Mouse (Mus musculus): Measurements from ENCODE around the gene Ttll11.

The Ttll11 gene

GRCm38 (mm10) chr2:35723267-35723666, 256.4 kb downstream of the Ttll11 start:
- DNase-seq (ENCODE audit: low read depth): no peak

DNA sequence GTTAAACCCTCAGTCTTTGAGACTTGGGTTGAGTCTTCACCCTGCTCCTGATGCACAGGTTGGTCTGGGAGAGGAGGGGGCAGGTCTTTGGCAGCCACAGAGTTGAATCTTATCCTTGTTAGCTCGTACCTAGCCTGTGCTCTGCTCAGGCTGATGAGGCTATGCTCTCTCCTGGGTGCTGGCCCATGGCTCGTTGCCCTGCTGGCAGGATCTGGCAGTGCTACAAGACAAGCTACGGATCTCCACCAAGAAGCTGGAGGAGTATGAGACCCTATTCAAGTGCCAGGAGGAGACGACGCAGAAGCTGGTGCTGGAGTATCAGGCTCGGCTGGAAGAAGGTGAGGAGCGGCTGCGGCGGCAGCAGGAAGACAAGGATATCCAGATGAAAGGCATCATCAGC, 256.9 kb downstream of the Ttll11 start:
- no peak for DNase-seq (ENCODE audit: low read depth)

DNA sequence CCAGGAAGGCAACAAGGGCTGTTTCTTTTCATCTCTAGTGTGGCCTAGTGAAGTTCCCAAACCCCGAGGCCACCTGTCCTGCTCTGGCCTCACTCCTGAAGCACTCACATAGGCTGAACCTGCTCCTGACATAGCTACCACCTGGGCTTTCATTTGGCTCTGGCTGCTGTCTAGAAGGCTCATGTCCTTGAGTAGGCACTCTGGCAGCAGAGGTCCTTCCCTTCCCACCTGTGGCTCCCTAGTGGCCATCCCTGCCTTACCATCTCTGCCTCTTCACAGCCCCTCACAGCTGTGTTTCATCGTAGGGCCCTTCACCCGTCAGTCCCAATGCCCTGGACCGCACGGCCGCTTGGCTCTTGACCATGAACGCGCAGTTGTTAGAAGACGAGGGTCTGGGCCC, 258.8 kb downstream of the Ttll11 start:
- no peak for DNase-seq (ENCODE audit: low read depth)

DNA sequence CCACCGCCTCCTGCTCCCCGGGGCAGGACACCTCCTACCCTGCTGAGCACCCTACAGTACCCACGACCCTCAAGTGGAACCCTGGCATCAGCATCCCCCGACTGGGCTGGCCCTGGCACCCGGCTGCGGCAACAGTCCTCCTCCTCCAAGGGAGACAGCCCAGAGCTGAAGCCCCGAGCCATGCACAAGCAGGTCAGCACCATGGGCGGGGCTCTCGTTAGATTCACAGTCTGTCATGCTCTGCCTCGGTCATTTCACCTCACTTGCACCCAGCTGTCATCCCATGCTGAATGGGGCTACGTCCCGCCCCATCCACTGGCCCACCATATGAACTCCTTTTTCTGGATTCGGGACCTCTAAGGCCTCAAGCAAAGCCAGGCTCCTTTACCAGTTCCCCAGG, 259.2 kb downstream of the Ttll11 start:
- DNase-seq (ENCODE audit: low read depth): no peak

GRCm38 (mm10) chr2:35720104-35720503, 259.6 kb downstream of the Ttll11 start:
- no peak for DNase-seq (ENCODE audit: low read depth)

DNA sequence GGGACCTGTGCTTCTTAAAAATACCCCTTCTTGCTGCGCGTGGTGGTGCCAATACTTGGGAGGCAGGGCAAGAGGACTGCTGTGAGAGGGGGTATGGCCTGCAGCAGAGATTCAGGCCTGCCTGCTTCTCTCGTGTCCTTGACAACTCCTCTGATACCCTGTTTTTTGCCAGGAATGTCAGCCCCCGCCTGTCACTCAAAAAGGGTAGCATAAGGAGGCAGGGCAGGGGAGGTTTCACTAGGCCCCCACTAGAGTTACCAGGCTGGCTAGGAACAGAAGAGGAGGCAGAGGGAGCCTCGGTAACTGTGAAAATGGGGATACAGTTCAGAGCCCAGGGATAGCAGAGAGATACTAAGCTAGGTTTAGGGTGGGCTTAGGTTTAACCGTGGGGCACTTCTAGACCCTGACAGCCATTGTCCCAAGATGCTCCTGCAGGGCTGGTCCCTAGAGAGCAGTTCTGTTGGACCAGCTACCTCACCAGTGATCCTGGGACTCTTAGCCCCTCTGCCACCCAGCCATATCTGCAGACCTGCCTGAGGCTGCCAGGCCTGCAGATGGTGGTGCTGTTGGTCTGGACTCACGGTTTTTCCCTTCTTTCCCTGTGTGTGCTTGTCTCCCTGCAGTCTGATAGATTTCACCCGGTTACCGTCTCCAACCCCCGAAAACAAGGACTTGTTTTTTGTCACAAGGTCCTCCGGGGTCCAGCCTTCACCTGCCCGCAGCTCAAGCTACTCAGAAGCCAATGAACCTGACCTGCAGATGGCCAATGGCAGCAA, 260.3 kb downstream of the Ttll11 start:
- no peak for DNase-seq (ENCODE audit: low read depth)

DNA sequence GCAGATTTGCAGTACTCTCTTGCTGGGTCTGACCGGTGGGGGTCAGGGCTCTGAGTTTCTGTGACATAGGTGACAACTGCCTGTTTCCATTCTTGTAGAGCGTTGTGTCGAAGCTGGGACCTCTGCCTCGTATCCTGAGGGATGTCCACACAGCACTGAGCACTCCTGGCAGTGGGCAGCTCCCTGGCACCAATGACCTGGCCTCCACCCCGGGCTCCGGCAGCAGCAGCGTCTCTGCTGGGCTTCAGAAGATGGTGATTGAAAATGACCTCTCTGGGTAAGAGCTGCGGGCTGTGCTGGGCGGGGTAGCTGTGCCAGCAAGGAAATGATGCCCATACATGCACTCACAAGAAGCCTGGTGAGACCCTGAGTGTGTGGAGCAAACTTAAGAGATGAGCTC, 261.1 kb downstream of the Ttll11 start:
- DNase-seq (ENCODE audit: low read depth): no peak

DNA sequence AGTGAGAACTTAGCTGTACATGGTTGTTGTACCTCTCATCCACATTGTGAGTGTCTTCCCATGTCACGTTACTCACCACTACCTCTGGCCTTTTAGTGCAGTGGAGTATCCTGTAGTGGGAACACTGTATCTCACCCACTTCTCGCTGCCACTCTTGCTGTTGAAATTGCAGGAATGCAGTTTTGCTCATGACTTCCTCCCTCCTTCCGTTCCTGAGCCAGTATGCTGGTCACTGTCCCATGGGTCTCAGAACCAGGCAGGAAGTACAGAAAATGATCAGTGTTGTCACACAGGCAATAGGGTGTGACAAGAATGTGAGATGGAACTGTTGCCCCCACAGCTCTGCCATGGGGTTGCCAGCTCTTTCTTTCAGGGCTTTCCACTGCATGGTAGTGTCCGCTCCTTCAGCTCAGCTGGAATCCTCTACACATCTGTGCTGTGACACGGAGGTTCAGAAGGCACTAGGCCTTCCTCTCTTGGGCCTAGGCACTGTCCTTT, 261.7 kb downstream of the Ttll11 start:
- no peak for DNase-seq (ENCODE audit: low read depth)

DNA sequence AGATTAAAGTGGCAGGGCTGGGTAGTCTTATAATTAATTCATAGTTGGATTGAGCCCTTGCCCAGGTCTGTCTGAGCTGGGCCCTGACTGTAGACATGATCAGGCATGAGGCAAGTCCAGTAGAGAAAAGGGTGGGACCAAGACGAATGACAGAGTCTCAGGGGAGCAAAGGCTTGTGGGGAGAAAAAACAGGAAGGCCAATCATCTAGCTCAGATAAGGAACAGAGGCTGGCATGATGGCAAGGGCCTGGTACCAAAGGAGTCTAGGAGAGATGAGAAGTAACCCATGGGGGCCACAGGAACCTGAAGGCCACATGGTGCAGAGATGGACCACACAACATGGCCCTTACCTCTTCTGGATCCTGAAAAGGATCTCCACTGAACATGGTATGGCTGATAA, 263.5 kb downstream of the Ttll11 start:
- DNase-seq (ENCODE audit: low read depth): no peak

GRCm38 (mm10) chr2:35715485-35715884, 264.2 kb downstream of the Ttll11 start:
- no peak for DNase-seq (ENCODE audit: low read depth)

DNA sequence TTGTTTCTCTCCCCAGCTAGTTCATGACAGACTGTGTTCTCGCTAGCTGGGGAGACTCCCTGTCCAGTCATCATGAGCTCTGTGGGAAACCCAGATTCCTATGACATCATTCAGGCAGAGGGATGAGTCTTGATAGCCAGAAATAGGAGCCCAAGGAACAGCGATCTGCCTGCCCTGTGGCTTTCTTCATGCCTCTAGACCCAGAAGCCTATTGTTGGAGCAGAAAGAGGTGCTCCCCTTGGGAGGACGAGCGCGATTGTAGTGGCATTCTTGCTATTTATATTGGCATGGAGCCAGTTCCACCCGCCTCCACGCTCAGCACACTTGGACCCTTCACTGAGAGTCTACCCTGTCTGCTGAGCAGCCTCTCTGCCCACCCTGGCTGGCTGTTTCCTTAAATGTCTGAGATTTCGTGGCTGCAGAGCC, 265.0 kb downstream of the Ttll11 start:
- DNase-seq (ENCODE audit: low read depth): no peak

DNA sequence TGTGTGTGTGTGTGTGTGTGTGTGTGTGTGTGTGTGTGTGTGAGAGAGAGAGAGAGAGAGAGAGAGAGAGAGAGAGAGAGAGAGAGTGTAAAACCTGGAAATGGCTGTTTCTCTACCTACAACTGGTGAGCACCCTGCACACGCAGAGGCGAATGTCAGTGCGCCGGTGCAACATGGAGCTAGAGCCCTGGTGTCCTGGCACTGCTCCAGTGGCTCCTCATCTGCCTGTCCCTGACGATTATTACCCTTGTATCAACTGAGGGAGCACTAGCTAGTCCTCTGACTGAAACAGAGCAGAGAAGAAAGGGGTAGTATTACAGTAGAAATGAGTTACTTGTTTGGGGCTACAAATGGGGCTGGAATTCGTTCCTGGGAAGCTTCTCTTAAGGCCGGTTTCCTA, 266.3 kb downstream of the Ttll11 start:
- no peak for DNase-seq (ENCODE audit: low read depth)

DNA sequence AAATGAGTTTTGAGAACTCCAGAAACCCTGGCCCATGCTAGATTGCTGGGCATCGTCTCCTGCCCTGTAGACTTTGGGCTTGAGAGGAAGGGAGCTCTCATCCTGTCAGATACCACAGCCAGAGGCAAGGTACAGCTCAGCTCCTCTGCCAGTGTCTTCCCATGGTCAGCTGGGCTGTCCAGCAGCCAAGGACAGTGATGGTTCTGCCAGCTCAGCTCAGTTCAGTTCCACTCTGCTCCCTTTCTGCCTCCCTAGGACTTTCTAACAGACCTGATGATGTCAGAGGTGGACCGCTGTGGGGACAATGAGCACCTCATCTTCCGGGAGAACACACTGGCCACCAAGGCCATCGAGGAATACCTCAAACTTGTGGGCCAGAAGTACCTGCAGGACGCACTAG, 267.1 kb downstream of the Ttll11 start:
- no peak for DNase-seq (ENCODE audit: low read depth)

DNA sequence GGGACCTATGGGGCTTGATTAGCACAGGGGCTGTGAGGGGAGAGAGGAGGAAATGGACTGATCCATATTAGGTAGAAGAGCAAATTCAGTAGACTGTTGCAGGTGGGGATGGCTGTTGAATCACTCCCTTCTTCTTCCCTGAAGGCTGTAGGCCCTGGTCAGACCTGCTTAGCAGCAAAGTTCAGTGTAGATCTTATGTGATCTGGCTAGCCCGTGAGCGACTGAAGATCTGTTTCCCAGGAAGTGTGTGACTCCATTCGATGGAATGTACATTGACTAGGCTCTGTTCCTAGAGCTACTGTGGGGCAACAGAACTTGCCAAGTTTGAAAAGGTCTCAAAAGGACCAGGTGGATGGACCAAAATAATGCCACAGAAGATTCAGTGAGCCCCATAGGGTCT, 276.5 kb downstream of the Ttll11 start:
- DNase-seq (ENCODE audit: low read depth): no peak

DNA sequence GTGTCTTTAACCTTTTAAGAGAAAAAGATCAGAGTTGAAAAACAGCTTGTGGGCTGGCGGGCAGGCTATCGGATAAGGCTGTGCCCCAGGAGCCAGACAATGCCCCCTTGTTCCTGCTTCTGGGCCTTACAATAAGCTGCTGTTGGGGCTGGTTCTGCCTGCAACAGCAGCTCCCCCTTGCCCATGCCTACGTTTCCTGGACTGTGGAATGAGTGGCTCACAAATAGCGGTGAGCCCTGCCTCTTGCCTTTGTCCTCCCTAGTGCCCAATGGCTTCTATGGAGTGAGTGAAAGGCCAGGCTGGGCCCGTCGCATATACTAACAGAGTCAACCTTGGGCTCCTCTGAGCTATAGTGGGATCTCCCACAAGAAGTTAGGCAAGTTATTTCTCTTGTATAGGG, 277.1 kb downstream of the Ttll11 start:
- no peak for DNase-seq (ENCODE audit: low read depth)

DNA sequence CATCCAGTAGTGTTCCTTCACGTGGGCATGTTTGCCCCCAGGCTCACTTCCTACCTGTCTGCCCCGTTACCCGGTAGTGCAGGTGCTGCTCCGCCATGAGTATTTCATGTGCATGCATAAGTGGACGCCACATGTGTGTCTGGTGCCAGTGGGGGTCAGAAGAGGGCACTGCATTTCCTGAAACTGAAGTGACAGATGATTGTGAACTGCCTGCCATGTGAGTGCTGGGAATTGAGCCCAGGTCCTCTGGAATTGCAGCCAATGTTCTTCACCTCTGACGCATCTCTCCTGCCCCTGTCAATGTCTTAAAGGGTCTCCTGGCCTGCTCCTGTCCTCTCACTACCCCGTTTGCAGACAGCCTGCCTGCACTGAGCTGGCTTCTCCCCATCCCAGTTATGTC, 277.7 kb downstream of the Ttll11 start:
- no peak for DNase-seq (ENCODE audit: low read depth)

Measured in induced T-regulatory cell, adult 2 months (primary cell).